Mouse (Mus musculus): ENCODE data around the gene Xylt1. TPM values are rescaled to one million over a fixed set of nuclear protein-coding genes. Genes with fewer than 3 reads are reported as not detected.

Gene Xylt1
- polyA plus RNA-seq, 1 experiment, result 5.7 TPM

- TF ChIP-seq POLR2A (IDR thresholded peaks at IDR 0.05; ENCODE audit: control insufficient read depth, extremely low read depth, insufficient read depth, low read length, poor library complexity) (no peak), CTCF (IDR thresholded peaks at IDR 0.05; ENCODE audit: borderline replicate concordance, control insufficient read depth, extremely low read depth, insufficient read depth, low read length, poor library complexity) (no peak)
- H3K4me1 ChIP-seq (replicated peaks; ENCODE audit: control insufficient read depth, insufficient read depth, low read length), result no peaks in the 10 kb centered on the region
- H3K4me3 ChIP-seq (ENCODE audit: control insufficient read depth, insufficient read depth, low read length), result no peak overlapping the region
- no peak for DNase-seq
- no peak overlapping the region for H3K27ac ChIP-seq (ENCODE audit: control insufficient read depth, insufficient read depth, low read length)
- no peaks in the 10 kb centered on the region; the same call in 1 of the 2 replicates for H3K36me3 ChIP-seq (ENCODE audit: control insufficient read depth, insufficient read depth, low read length)
- no peaks in the 10 kb centered on the region for H3K27me3 ChIP-seq (ENCODE audit: control insufficient read depth, insufficient read depth, low read length)
- WGBS, result 79% methylated on average over 1 of the region's 1 CpGs
These were observed 271.9 kb downstream of the Xylt1 start for GRCm38 (mm10) chr7:117652637-117653036.

- no peaks in the 10 kb centered on the region; the same call in 1 of the 2 replicates for H3K36me3 ChIP-seq (ENCODE audit: control insufficient read depth, insufficient read depth, low read length)
- WGBS, result 98% methylated on average over 5 of the region's 5 CpGs
- H3K4me1 ChIP-seq (replicated peaks; ENCODE audit: control insufficient read depth, insufficient read depth, low read length), result no peaks in the 10 kb centered on the region
- H3K27me3 ChIP-seq (ENCODE audit: control insufficient read depth, insufficient read depth, low read length), result no peaks in the 10 kb centered on the region
- no peak for DNase-seq
- TF ChIP-seq CTCF (IDR thresholded peaks at IDR 0.05; ENCODE audit: borderline replicate concordance, control insufficient read depth, extremely low read depth, insufficient read depth, low read length, poor library complexity) (no peak), POLR2A (IDR thresholded peaks at IDR 0.05; ENCODE audit: control insufficient read depth, extremely low read depth, insufficient read depth, low read length, poor library complexity) (no peak)
- H3K27ac ChIP-seq (ENCODE audit: control insufficient read depth, insufficient read depth, low read length), result no peak overlapping the region
- H3K4me3 ChIP-seq (ENCODE audit: control insufficient read depth, insufficient read depth, low read length), result no peak overlapping the region
These were observed 275.0 kb downstream of the Xylt1 start for GRCm38 (mm10) chr7:117655732-117656131.

GRCm38 (mm10) chr7:117658180-117658579 lies 277.4 kb downstream of the Xylt1 start:
- Histone ChIP-seq H3K36me3 (ENCODE audit: control insufficient read depth, insufficient read depth, low read length) (no peaks in the 10 kb centered on the region), H3K27ac (ENCODE audit: control insufficient read depth, insufficient read depth, low read length) (no peak overlapping the region), H3K4me1 (replicated peaks; ENCODE audit: control insufficient read depth, insufficient read depth, low read length) (no peaks in the 10 kb centered on the region), H3K27me3 (ENCODE audit: control insufficient read depth, insufficient read depth, low read length) (no peaks in the 10 kb centered on the region), H3K4me3 (ENCODE audit: control insufficient read depth, insufficient read depth, low read length) (no peak overlapping the region)
- DNase-seq, result no peak
- TF ChIP-seq CTCF (IDR thresholded peaks at IDR 0.05; ENCODE audit: borderline replicate concordance, control insufficient read depth, extremely low read depth, insufficient read depth, low read length, poor library complexity), result no peak
- TF ChIP-seq POLR2A (IDR thresholded peaks at IDR 0.05; ENCODE audit: control insufficient read depth, extremely low read depth, insufficient read depth, low read length, poor library complexity), result no peak
- 97% methylated on average over 4 of the region's 4 CpGs for WGBS

- H3K27ac ChIP-seq (ENCODE audit: control insufficient read depth, insufficient read depth, low read length), result no peak overlapping the region
- H3K36me3 ChIP-seq (ENCODE audit: control insufficient read depth, insufficient read depth, low read length), result no peaks in the 10 kb centered on the region
- no peaks in the 10 kb centered on the region for H3K27me3 ChIP-seq (ENCODE audit: control insufficient read depth, insufficient read depth, low read length)
- DNase-seq, result no peak
- H3K4me3 ChIP-seq (ENCODE audit: control insufficient read depth, insufficient read depth, low read length), result no peak overlapping the region
- WGBS, result 96% methylated on average over 4 of the region's 4 CpGs
- TF ChIP-seq CTCF (IDR thresholded peaks at IDR 0.05; ENCODE audit: borderline replicate concordance, control insufficient read depth, extremely low read depth, insufficient read depth, low read length, poor library complexity), result no peak
- TF ChIP-seq POLR2A (IDR thresholded peaks at IDR 0.05; ENCODE audit: control insufficient read depth, extremely low read depth, insufficient read depth, low read length, poor library complexity), result no peak
- H3K4me1 ChIP-seq (replicated peaks; ENCODE audit: control insufficient read depth, insufficient read depth, low read length), result no peaks in the 10 kb centered on the region
These were observed 278.0 kb downstream of the Xylt1 start for GRCm38 (mm10) chr7:117658739-117659138.

GRCm38 (mm10) chr7:117667286-117667685 lies 286.5 kb downstream of the Xylt1 start:
- no peaks in the 10 kb centered on the region for H3K36me3 ChIP-seq (ENCODE audit: control insufficient read depth, insufficient read depth, low read length)
- TF ChIP-seq POLR2A (IDR thresholded peaks at IDR 0.05; ENCODE audit: control insufficient read depth, extremely low read depth, insufficient read depth, low read length, poor library complexity), result no peak
- no peak for TF ChIP-seq CTCF (IDR thresholded peaks at IDR 0.05; ENCODE audit: borderline replicate concordance, control insufficient read depth, extremely low read depth, insufficient read depth, low read length, poor library complexity)
- WGBS, result 97% methylated on average over 10 of the region's 10 CpGs

GRCm38 (mm10) chr7:117668226-117668625 lies 287.4 kb downstream of the Xylt1 start:
- Histone ChIP-seq H3K27ac (ENCODE audit: control insufficient read depth, insufficient read depth, low read length) (no peak overlapping the region), H3K36me3 (ENCODE audit: control insufficient read depth, insufficient read depth, low read length) (no peaks in the 10 kb centered on the region), H3K27me3 (ENCODE audit: control insufficient read depth, insufficient read depth, low read length) (no peaks in the 10 kb centered on the region), H3K4me3 (ENCODE audit: control insufficient read depth, insufficient read depth, low read length) (no peak overlapping the region), H3K4me1 (replicated peaks; ENCODE audit: control insufficient read depth, insufficient read depth, low read length) (no peaks in the 10 kb centered on the region)
- TF ChIP-seq POLR2A (IDR thresholded peaks at IDR 0.05; ENCODE audit: control insufficient read depth, extremely low read depth, insufficient read depth, low read length, poor library complexity) (no peak), CTCF (IDR thresholded peaks at IDR 0.05; ENCODE audit: borderline replicate concordance, control insufficient read depth, extremely low read depth, insufficient read depth, low read length, poor library complexity) (no peak)
- WGBS, result 97% methylated on average over 9 of the region's 9 CpGs
- DNase-seq, result no peak

More at GRCm38 (mm10) chr7:117667286-117667685, 286.5 kb downstream of the Xylt1 start:
- Histone ChIP-seq H3K4me3 (ENCODE audit: control insufficient read depth, insufficient read depth, low read length) (no peak overlapping the region), H3K4me1 (replicated peaks; ENCODE audit: control insufficient read depth, insufficient read depth, low read length) (no peaks in the 10 kb centered on the region), H3K27me3 (ENCODE audit: control insufficient read depth, insufficient read depth, low read length) (no peaks in the 10 kb centered on the region), H3K27ac (ENCODE audit: control insufficient read depth, insufficient read depth, low read length) (no peak overlapping the region)
- no peak for DNase-seq

GRCm38 (mm10) chr7:117672121-117672591 lies 291.4 kb downstream of the Xylt1 start:
- H3K27ac ChIP-seq (ENCODE audit: control insufficient read depth, insufficient read depth, low read length), result no peak overlapping the region
- no peak for DNase-seq
- TF ChIP-seq CTCF (IDR thresholded peaks at IDR 0.05; ENCODE audit: borderline replicate concordance, control insufficient read depth, extremely low read depth, insufficient read depth, low read length, poor library complexity) (no peak), POLR2A (IDR thresholded peaks at IDR 0.05; ENCODE audit: control insufficient read depth, extremely low read depth, insufficient read depth, low read length, poor library complexity) (no peak)
- WGBS, result 95% methylated on average over 7 of the region's 7 CpGs
- H3K36me3 ChIP-seq (ENCODE audit: control insufficient read depth, insufficient read depth, low read length), result no peaks in the 10 kb centered on the region
- H3K27me3 ChIP-seq (ENCODE audit: control insufficient read depth, insufficient read depth, low read length), result no peaks in the 10 kb centered on the region
- no peak overlapping the region for H3K4me3 ChIP-seq (ENCODE audit: control insufficient read depth, insufficient read depth, low read length)
- H3K4me1 ChIP-seq (replicated peaks; ENCODE audit: control insufficient read depth, insufficient read depth, low read length), result no peaks in the 10 kb centered on the region

All from thymus, adult 2 months (tissue).